Mouse (Mus musculus) embryo, embryonic 10 days (tissue): Measurements from ENCODE around the gene Hnrnpc.
"Not testable (repeated sequence)": the region's sequence is repeated elsewhere in the genome, so short reads cannot be mapped to it uniquely, and the experiment has no call there.

Experiments used
- DNase-seq: peaks from one replicate; pipeline ENCODE4 v3.0.0-alpha.2; 2015; ENCODE audit warnings: low spot score

Hnrnpc gene

GRCm38 (mm10) chr14:52101285-52102157 is 2.3 kb downstream of the Hnrnpc start:
- no peak for DNase-seq

GRCm38 (mm10) chr14:52100170-52100960 is 3.5 kb downstream of the Hnrnpc start:
- no peak for DNase-seq

DNA sequence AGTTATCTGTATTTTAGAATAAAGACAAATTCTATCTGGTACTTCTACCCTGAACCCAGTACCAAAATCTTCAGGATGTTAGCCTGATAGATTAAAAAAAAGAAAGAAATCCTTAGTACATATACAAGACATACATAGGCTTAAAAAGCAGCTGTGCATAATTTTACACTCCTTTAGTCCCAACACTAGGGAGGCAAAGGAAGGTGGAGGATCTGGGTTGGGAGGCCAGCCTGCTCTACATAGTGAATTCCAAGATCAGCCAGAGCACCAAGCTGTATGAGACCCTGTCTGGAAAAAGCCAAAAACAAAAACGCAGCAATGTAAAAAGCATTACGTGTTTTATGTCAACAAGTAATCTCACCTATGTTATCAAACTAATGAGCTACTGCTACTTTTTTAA is 4.3 kb downstream of the Hnrnpc start:
- DNase-seq = no peak

GRCm38 (mm10) chr14:52098387-52098786 is 5.4 kb downstream of the Hnrnpc start:
- DNase-seq = not testable (repeated sequence)

DNA sequence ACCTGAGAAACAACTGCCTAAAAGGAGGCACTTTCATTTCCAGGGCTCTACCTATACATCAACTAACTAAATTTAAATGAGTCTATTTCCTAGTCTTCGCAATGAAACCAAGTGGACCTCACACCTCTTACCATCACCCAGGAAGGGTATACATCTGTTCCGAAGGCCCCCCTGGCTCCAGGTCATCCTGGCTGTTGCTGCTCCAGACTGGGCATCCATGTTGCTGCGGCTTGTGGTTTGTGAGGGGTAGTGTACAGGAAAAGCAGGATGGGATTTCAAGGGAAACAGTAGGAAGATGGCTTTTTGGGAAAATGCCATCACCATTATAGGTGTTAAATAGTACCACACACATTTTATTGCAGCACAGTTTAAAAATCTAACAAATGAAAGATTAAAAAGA is 6.6 kb downstream of the Hnrnpc start:
- not testable (repeated sequence) for DNase-seq

DNA sequence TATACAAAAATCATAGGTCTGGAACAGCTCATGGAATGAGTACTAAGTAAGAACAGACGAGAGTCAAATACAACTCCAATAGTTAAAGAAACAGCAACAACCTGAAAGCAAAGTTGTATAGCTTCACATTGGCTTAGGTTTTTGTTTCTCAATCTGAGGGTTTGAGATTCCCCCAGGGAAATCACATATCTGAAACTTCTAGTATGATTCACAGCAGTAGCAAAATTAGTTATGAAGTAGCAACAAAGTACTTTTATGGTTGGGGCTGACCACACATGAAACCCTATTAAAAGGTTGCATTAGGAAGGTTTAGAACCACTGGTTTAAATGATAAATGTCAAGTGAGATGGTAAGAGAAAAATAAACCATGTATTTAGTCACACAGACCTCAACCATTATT is 9.3 kb downstream of the Hnrnpc start:
- DNase-seq = no peak

- no peak for DNase-seq
Measured at GRCm38 (mm10) chr14:52083083-52083482, 20.7 kb downstream of the Hnrnpc start.

GRCm38 (mm10) chr14:52071599-52072137 is 32.2 kb downstream of the Hnrnpc start:
- no peak for DNase-seq

GRCm38 (mm10) chr14:52066135-52066534 is 37.7 kb downstream of the Hnrnpc start:
- no peak for DNase-seq

DNA sequence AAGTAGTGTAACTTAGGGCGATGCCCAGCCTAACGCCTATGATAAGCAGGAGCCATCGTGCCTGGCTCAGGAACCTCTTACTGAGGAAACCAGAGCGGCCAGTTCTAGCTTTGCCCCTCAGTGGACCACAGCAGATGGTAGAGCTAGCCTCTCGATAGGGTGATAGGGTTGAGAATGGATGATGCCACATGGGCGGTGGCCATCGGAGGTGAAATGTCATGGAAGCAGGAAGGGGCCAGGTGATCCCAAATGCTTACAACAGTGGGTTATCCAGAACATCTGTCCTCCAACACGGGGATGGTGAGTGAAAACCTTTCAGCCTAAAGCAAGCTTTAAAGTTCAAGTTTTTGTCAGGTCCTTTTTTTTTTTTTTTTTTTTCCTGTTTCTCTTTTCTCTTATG is 42.0 kb downstream of the Hnrnpc start:
- no peak for DNase-seq

DNA sequence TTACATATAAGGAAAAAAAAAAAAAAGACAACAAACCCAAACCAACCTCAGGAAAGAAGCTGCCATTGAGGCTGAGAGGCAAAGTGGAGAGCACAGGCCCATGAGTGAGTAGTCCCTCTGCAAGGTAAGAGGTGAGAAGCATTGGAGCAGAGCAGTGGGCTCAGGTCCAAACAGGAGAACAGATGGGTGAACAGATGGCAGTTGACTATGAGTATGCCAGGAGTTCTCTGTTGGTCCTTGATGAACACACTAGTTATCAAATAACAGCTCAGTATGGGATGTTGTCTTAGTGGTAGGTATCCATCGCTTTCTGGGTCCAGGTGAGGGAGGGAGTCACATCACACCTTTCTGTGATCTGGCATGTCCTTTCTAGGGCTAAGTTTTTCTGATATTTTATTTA is 43.0 kb downstream of the Hnrnpc start:
- no peak for DNase-seq

DNA sequence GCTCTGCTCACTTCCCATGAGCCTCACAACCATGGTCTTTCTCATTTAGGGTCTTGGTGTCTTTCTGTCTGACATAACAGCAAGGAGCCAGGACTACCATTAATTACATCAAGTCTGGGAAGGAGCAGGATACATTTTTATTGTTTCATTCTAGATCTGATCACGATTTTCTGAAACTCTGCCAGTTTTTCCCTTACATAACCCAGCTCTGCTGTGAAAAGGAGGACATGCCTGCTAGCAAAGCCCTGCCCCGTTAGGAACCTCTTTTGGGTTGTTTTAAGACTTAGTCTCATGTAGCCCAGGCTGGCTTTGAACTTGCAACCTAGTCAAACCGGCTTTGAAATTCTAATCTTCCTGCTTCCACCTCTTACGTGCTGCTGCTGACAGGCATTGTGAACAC is 43.8 kb downstream of the Hnrnpc start:
- no peak for DNase-seq

DNA sequence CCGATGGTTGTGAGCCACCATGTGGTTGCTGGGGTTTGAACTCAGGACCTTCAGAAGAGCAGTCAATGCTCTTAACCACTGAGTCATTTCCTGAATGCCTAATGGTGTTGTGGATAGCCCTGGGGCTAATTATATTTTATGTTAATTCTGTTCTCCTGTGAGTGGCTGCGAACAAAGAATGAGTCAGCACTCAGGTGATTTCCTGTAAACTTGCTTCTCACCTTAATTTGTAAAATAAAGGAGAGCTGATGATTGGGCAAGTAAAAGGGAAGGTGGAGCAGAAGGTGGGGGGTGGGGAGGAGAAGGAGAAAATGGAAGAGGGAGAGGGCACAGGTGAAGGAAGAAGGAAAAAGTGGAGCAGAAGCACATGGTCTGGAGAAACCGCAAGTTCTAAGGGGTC is 51.1 kb downstream of the Hnrnpc start:
- not testable (repeated sequence) for DNase-seq

DNA sequence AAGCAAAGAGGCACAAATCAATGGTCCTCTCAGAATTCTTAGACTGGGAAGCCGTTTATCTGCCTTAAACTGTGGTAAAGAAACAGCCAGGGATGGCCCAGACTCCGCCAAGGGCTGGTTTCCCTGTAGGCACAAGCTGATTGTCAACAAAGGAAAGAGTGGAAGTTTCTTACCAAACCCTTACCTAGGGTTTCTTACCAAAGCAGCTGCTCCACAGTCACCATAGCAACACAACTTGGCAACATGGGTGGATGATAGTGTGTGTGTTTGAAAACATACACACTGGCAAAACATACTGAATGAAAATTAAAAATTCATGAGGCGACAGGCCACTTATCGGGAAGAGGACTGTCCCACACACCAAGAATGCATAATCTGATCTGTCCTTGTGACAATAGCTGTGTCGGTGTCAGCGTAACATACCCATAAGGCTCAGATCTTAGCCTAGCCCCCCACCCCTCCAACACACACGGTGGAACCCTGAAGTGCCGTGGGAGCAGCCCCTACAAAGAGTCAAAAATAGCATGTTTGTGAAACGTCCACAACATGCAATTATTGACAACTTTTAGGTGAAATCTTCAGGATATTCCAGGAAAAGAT is 57.8 kb downstream of the Hnrnpc start:
- no peak for DNase-seq

- DNase-seq = peak; percentile 82
Measured at GRCm38 (mm10) chr14:52044901-52045678, 58.7 kb downstream of the Hnrnpc start.

DNA sequence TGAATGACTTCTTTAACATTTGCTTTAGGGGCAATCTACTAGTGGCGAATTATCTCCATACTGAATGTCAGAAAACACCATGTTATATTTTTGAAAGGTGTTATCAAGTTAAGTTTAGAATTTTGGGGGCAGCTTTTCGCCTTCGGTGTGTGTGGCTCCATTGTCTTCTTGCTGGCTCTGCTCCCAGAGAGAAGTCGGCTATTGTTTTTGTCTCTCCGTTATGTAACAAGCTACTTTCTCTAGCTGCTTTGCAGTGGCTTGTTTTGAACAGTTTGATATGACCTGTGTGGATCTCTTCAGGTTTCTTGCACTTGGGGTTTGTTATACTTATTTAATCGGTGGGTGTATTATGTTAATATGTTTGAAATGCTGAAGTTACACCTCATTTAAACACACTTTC is 60.4 kb downstream of the Hnrnpc start:
- no peak for DNase-seq

- not testable (repeated sequence) for DNase-seq
Measured at GRCm38 (mm10) chr14:52042359-52042758, 61.5 kb downstream of the Hnrnpc start, which contains the start of gene Olfr221. Gene Olfr221, minus strand, starts transcription at chr14:52042459.

GRCm38 (mm10) chr14:52039332-52039731 is 64.5 kb downstream of the Hnrnpc start:
- DNase-seq = no peak

- DNase-seq = no peak
Measured at GRCm38 (mm10) chr14:52035926-52036325, 67.9 kb downstream of the Hnrnpc start.

DNA sequence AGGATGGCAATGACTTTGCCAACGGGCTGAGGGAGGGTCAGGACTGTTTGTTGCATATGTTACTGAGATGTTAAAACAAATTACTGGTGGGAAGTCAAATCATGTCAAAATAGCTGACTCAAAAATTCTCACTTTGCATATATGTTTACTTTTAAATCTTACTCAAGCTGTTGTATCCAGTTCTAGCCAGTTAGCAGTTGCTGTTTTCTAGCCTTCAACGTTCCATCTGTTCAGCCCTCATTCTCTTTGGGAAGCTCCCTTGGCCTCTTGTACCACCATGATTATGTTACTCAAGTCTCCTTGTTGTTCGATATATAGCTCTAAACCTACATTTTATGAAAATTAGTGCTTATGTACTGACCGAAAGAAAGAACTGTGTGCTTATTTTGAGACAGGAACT is 77.5 kb downstream of the Hnrnpc start:
- DNase-seq = no peak

GRCm38 (mm10) chr14:52024133-52024532 is 79.7 kb downstream of the Hnrnpc start:
- DNase-seq = no peak
